Mouse (Mus musculus): ENCODE measurements around the gene Fars2.
A peak's percentile ranks its signal among the peaks of the same experiment; 100 is the strongest.

Gene Fars2

GRCm38 (mm10) chr13:36218347-36218746 is 101.1 kb downstream of the Fars2 start:
- no peak for DNase-seq (ENCODE audit: low read depth, low spot score)

- DNase-seq (ENCODE audit: low read depth, low spot score): no peak
Observed at GRCm38 (mm10) chr13:36219506-36219905, 102.3 kb downstream of the Fars2 start.

- DNase-seq (ENCODE audit: low read depth, low spot score): no peak
Observed at GRCm38 (mm10) chr13:36221897-36222296, 104.7 kb downstream of the Fars2 start.

GRCm38 (mm10) chr13:36222721-36223120 is 105.5 kb downstream of the Fars2 start:
- no peak for DNase-seq (ENCODE audit: low read depth, low spot score)

GRCm38 (mm10) chr13:36224431-36224830 is 107.2 kb downstream of the Fars2 start:
- DNase-seq (ENCODE audit: low read depth, low spot score): no peak

GRCm38 (mm10) chr13:36242261-36242660 is 125.0 kb downstream of the Fars2 start:
- no peak for DNase-seq (ENCODE audit: low read depth, low spot score)

GRCm38 (mm10) chr13:36253936-36254335 is 136.7 kb downstream of the Fars2 start:
- no peak for DNase-seq (ENCODE audit: low read depth, low spot score)

GRCm38 (mm10) chr13:36257213-36257612 is 140.0 kb downstream of the Fars2 start:
- no peak for DNase-seq (ENCODE audit: low read depth, low spot score)

- DNase-seq (ENCODE audit: low read depth, low spot score): peak; percentile 38
Observed at GRCm38 (mm10) chr13:36259754-36260153, 142.5 kb downstream of the Fars2 start.

- DNase-seq (ENCODE audit: low read depth, low spot score): no peak
Observed at GRCm38 (mm10) chr13:36261299-36261698, 144.1 kb downstream of the Fars2 start.

- peak; percentile 80 for DNase-seq (ENCODE audit: low read depth, low spot score)
Observed at GRCm38 (mm10) chr13:36263240-36264095, 146.3 kb downstream of the Fars2 start.

GRCm38 (mm10) chr13:36264391-36264790 is 147.2 kb downstream of the Fars2 start:
- DNase-seq (ENCODE audit: low read depth, low spot score): peak; percentile 39

GRCm38 (mm10) chr13:36265342-36265744 is 148.1 kb downstream of the Fars2 start:
- DNase-seq (ENCODE audit: low read depth, low spot score): no peak

- DNase-seq (ENCODE audit: low read depth, low spot score): no peak
Observed at GRCm38 (mm10) chr13:36267399-36267798, 150.2 kb downstream of the Fars2 start.

GRCm38 (mm10) chr13:36270867-36271266 is 153.7 kb downstream of the Fars2 start:
- no peak for DNase-seq (ENCODE audit: low read depth, low spot score)

- DNase-seq (ENCODE audit: low read depth, low spot score): no peak
Observed at GRCm38 (mm10) chr13:36273497-36273896, 156.3 kb downstream of the Fars2 start.

- DNase-seq (ENCODE audit: low read depth, low spot score): no peak
Observed at GRCm38 (mm10) chr13:36276194-36276593, 159.0 kb downstream of the Fars2 start.

GRCm38 (mm10) chr13:36282018-36282417 is 164.8 kb downstream of the Fars2 start:
- DNase-seq (ENCODE audit: low read depth, low spot score): peak; percentile 77

GRCm38 (mm10) chr13:36282785-36283544 is 165.8 kb downstream of the Fars2 start:
- no peak for DNase-seq (ENCODE audit: low read depth, low spot score)

GRCm38 (mm10) chr13:36283545-36284067 is 166.4 kb downstream of the Fars2 start:
- DNase-seq (ENCODE audit: low read depth, low spot score): no peak

- no peak for DNase-seq (ENCODE audit: low read depth, low spot score)
Observed at GRCm38 (mm10) chr13:36284097-36284496, 166.9 kb downstream of the Fars2 start.

GRCm38 (mm10) chr13:36285235-36285634 is 168.0 kb downstream of the Fars2 start:
- no peak for DNase-seq (ENCODE audit: low read depth, low spot score)
